Mouse (Mus musculus): ENCODE results near the gene Ppfibp1.

DNA sequence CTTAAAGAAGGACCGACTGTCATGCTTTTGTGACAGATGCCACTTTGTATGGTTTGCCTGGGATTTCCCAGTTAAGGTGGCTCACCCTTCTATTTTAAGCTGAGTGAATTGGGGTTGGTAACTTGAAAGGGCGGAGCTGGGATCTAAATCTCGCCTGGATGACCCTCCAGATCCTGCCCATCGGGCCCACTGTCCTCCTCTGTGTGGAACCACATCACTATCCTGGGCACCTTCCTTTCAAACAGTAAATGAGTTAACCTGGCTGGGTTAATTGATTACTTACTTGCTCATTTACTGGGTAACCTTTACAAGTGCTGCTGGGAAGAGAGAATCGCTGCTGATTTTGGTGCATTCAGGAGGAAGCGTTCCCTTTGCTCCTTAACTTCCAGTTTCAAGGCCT is 30.1 kb downstream of the Ppfibp1 start:
- TF ChIP-seq POLR2A (IDR thresholded peaks at IDR 0.05; ENCODE audit: extremely low read depth, insufficient read depth, low read length): no peak
- TF ChIP-seq CTCF (IDR thresholded peaks at IDR 0.05; ENCODE audit: extremely low read depth, insufficient read depth, low read length): no peak

Data from cortical plate, adult 2 months (tissue).